Mouse (Mus musculus): ENCODE data around the gene Zfp710. TPM values are rescaled to one million over a fixed set of nuclear protein-coding genes. Genes with fewer than 3 reads are reported as not detected.

Gene Zfp710
- polyA plus RNA-seq, 1 experiment from 2014 or later: 22.6 TPM

- Histone ChIP-seq H3K4me3 (ENCODE audit: low read length) (no peak overlapping the region), H3K27ac (ENCODE audit: low read length) (no peak overlapping the region), H3K4me1 (ENCODE audit: insufficient read depth, low read length) (peaks cover 41% of the 10 kb centered on the region), H3K9me3 (ENCODE audit: low read length) (no peaks in the 10 kb centered on the region), H3K9ac (replicated peaks; ENCODE audit: low read length) (no peak overlapping the region), H3K4me2 (replicated peaks; ENCODE audit: low read depth, low read length) (no peak overlapping the region), H3K36me3 (ENCODE audit: insufficient read depth, low read length) (no peaks in the 10 kb centered on the region), H3K27me3 (ENCODE audit: insufficient read depth, low read length) (no peaks in the 10 kb centered on the region)
- no peak for ATAC-seq (ENCODE audit: low FRiP score, low TSS enrichment)
- WGBS: 80% methylated on average over 15 of the region's 15 CpGs
Observed at GRCm38 (mm10) chr7:80063902-80064736, 39.5 kb downstream of the Zfp710 start.

GRCm38 (mm10) chr7:80065250-80065649 lies 40.6 kb downstream of the Zfp710 start:
- Histone ChIP-seq H3K4me1 (ENCODE audit: insufficient read depth, low read length) (peaks cover 46% of the 10 kb centered on the region), H3K4me2 (replicated peaks; ENCODE audit: low read depth, low read length) (no peak overlapping the region), H3K9me3 (ENCODE audit: low read length) (no peaks in the 10 kb centered on the region), H3K27me3 (ENCODE audit: insufficient read depth, low read length) (no peaks in the 10 kb centered on the region), H3K36me3 (ENCODE audit: insufficient read depth, low read length) (no peaks in the 10 kb centered on the region), H3K9ac (replicated peaks; ENCODE audit: low read length) (no peak overlapping the region), H3K4me3 (ENCODE audit: low read length) (no peak overlapping the region), H3K27ac (ENCODE audit: low read length) (no peak overlapping the region)
- ATAC-seq (ENCODE audit: low FRiP score, low TSS enrichment): no peak
- WGBS: 85% methylated on average over 3 of the region's 3 CpGs

- ATAC-seq (ENCODE audit: low FRiP score, low TSS enrichment): no peak
- no peaks in the 10 kb centered on the region for H3K27me3 ChIP-seq (ENCODE audit: insufficient read depth, low read length)
- WGBS: 57% methylated on average over 13 of the region's 13 CpGs
- peak overlapping the region; percentile 27; the same call in 1 of the 2 replicates for H3K27ac ChIP-seq (ENCODE audit: low read length)
- peaks cover 42% of the 10 kb centered on the region for H3K4me1 ChIP-seq (ENCODE audit: insufficient read depth, low read length)
- H3K4me3 ChIP-seq (ENCODE audit: low read length): no peak overlapping the region
- no peak overlapping the region for H3K4me2 ChIP-seq (replicated peaks; ENCODE audit: low read depth, low read length)
- H3K9ac ChIP-seq (replicated peaks; ENCODE audit: low read length): no peak overlapping the region
- H3K9me3 ChIP-seq (ENCODE audit: low read length): no peaks in the 10 kb centered on the region
- no peaks in the 10 kb centered on the region for H3K36me3 ChIP-seq (ENCODE audit: insufficient read depth, low read length)
Observed at GRCm38 (mm10) chr7:80066675-80067455, 42.3 kb downstream of the Zfp710 start.

GRCm38 (mm10) chr7:80068341-80068740 lies 43.7 kb downstream of the Zfp710 start:
- no peak overlapping the region for H3K9ac ChIP-seq (replicated peaks; ENCODE audit: low read length)
- H3K4me2 ChIP-seq (replicated peaks; ENCODE audit: low read depth, low read length): no peak overlapping the region
- H3K36me3 ChIP-seq (ENCODE audit: insufficient read depth, low read length): no peaks in the 10 kb centered on the region
- H3K27me3 ChIP-seq (ENCODE audit: insufficient read depth, low read length): no peaks in the 10 kb centered on the region
- no peak overlapping the region for H3K4me3 ChIP-seq (ENCODE audit: low read length)
- ATAC-seq (ENCODE audit: low FRiP score, low TSS enrichment): no peak
- H3K9me3 ChIP-seq (ENCODE audit: low read length): no peaks in the 10 kb centered on the region
- H3K27ac ChIP-seq (ENCODE audit: low read length): no peak overlapping the region
- 60% methylated on average over 5 of the region's 7 CpGs for WGBS
- peaks cover 42% of the 10 kb centered on the region for H3K4me1 ChIP-seq (ENCODE audit: insufficient read depth, low read length)

- H3K36me3 ChIP-seq (ENCODE audit: insufficient read depth, low read length): no peaks in the 10 kb centered on the region
- no peaks in the 10 kb centered on the region for H3K9me3 ChIP-seq (ENCODE audit: low read length)
- peaks cover 53% of the 10 kb centered on the region for H3K4me1 ChIP-seq (ENCODE audit: insufficient read depth, low read length)
- ATAC-seq (ENCODE audit: low FRiP score, low TSS enrichment): peak; percentile 78
- H3K27ac ChIP-seq (ENCODE audit: low read length): peak overlapping the region; percentile 85
- H3K4me2 ChIP-seq (replicated peaks; ENCODE audit: low read depth, low read length): peak overlapping the region; percentile 8; the same call in 1 of the 2 replicates
- H3K27me3 ChIP-seq (ENCODE audit: insufficient read depth, low read length): no peaks in the 10 kb centered on the region
- H3K9ac ChIP-seq (replicated peaks; ENCODE audit: low read length): peak overlapping the region; percentile 29; the same call in 1 of the 2 replicates
- H3K4me3 ChIP-seq (ENCODE audit: low read length): no peak overlapping the region
- 12% methylated on average over 13 of the region's 13 CpGs for WGBS
Observed at GRCm38 (mm10) chr7:80069615-80070327, 45.2 kb downstream of the Zfp710 start.

GRCm38 (mm10) chr7:80071209-80071608 lies 46.6 kb downstream of the Zfp710 start:
- Histone ChIP-seq H3K4me1 (ENCODE audit: insufficient read depth, low read length) (peaks cover 67% of the 10 kb centered on the region), H3K4me3 (ENCODE audit: low read length) (no peak overlapping the region), H3K27me3 (ENCODE audit: insufficient read depth, low read length) (no peaks in the 10 kb centered on the region), H3K36me3 (ENCODE audit: insufficient read depth, low read length) (no peaks in the 10 kb centered on the region), H3K9ac (replicated peaks; ENCODE audit: low read length) (no peak overlapping the region), H3K4me2 (replicated peaks; ENCODE audit: low read depth, low read length) (no peak overlapping the region), H3K9me3 (ENCODE audit: low read length) (no peaks in the 10 kb centered on the region), H3K27ac (ENCODE audit: low read length) (no peak overlapping the region)
- WGBS: 93% methylated on average over 9 of the region's 9 CpGs
- ATAC-seq (ENCODE audit: low FRiP score, low TSS enrichment): no peak

GRCm38 (mm10) chr7:80072297-80072696 lies 47.7 kb downstream of the Zfp710 start:
- peaks cover 72% of the 10 kb centered on the region for H3K4me1 ChIP-seq (ENCODE audit: insufficient read depth, low read length)
- H3K9me3 ChIP-seq (ENCODE audit: low read length): no peaks in the 10 kb centered on the region
- no peak overlapping the region for H3K27ac ChIP-seq (ENCODE audit: low read length)
- no peak overlapping the region for H3K9ac ChIP-seq (replicated peaks; ENCODE audit: low read length)
- H3K27me3 ChIP-seq (ENCODE audit: insufficient read depth, low read length): no peaks in the 10 kb centered on the region
- H3K36me3 ChIP-seq (ENCODE audit: insufficient read depth, low read length): no peaks in the 10 kb centered on the region
- H3K4me3 ChIP-seq (ENCODE audit: low read length): no peak overlapping the region
- H3K4me2 ChIP-seq (replicated peaks; ENCODE audit: low read depth, low read length): no peak overlapping the region
- WGBS: 42% methylated on average over 6 of the region's 6 CpGs
- ATAC-seq (ENCODE audit: low FRiP score, low TSS enrichment): no peak

GRCm38 (mm10) chr7:80073506-80073905 lies 48.9 kb downstream of the Zfp710 start:
- H3K4me2 ChIP-seq (replicated peaks; ENCODE audit: low read depth, low read length): no peak overlapping the region
- WGBS: 77% methylated on average over 8 of the region's 8 CpGs
- ATAC-seq (ENCODE audit: low FRiP score, low TSS enrichment): no peak
- peaks cover 79% of the 10 kb centered on the region for H3K4me1 ChIP-seq (ENCODE audit: insufficient read depth, low read length)
- H3K9ac ChIP-seq (replicated peaks; ENCODE audit: low read length): no peak overlapping the region
- no peak overlapping the region for H3K27ac ChIP-seq (ENCODE audit: low read length)
- no peaks in the 10 kb centered on the region for H3K36me3 ChIP-seq (ENCODE audit: insufficient read depth, low read length)
- no peak overlapping the region for H3K4me3 ChIP-seq (ENCODE audit: low read length)
- no peaks in the 10 kb centered on the region for H3K9me3 ChIP-seq (ENCODE audit: low read length)
- H3K27me3 ChIP-seq (ENCODE audit: insufficient read depth, low read length): no peaks in the 10 kb centered on the region

GRCm38 (mm10) chr7:80074921-80075441 lies 50.4 kb downstream of the Zfp710 start:
- Histone ChIP-seq H3K4me3 (ENCODE audit: low read length) (no peak overlapping the region), H3K4me1 (ENCODE audit: insufficient read depth, low read length) (peaks cover 80% of the 10 kb centered on the region), H3K27ac (ENCODE audit: low read length) (peak overlapping the region; percentile 29; the same call in 1 of the 2 replicates), H3K4me2 (replicated peaks; ENCODE audit: low read depth, low read length) (no peak overlapping the region), H3K9ac (replicated peaks; ENCODE audit: low read length) (0 out of 2 replicates have a peak overlapping the region, but pooled peaks have one; percentile 5), H3K36me3 (ENCODE audit: insufficient read depth, low read length) (no peaks in the 10 kb centered on the region), H3K9me3 (ENCODE audit: low read length) (no peaks in the 10 kb centered on the region), H3K27me3 (ENCODE audit: insufficient read depth, low read length) (no peaks in the 10 kb centered on the region)
- ATAC-seq (ENCODE audit: low FRiP score, low TSS enrichment): no peak
- WGBS: 24% methylated on average over 5 of the region's 5 CpGs

Measured in kidney, embryonic 16.5 days (tissue).